ENCODE assay signal across 24 mouse cellular contexts in genomic region chr1:192869761-192870160, GRCm38 (mm10). TPM values are rescaled to one million over a fixed set of nuclear protein-coding genes. Genes with fewer than 3 reads are reported as not detected.
DNase-seq lines count a peak whose midpoint lies in the region; ATAC-seq and TF ChIP-seq lines count a peak whose summit lies in the region.
"Had no signal": no experiment of that assay in that cellular context is flagged by ENCODE, and none has a peak within 500 bp of the region (broad histone marks: within the 10 kb centered on the region; RNA-seq: fewer than 3 reads in every experiment).

No protein-coding gene starts in this region.

- no peaks in the 10 kb centered on the region for H3K4me1 ChIP-seq in heart, postnatal 0 days (ENCODE audit: control insufficient read depth, insufficient read depth)
- H3K4me1 ChIP-seq in liver, embryonic 14.5 days (replicated peaks; ENCODE audit: control insufficient read depth in 2 of 2, insufficient read depth in 2 of 2, low read length in 1 of 2), result no peaks in the 10 kb centered on the region
- no peaks in the 10 kb centered on the region for H3K4me1 ChIP-seq in liver, embryonic 12.5 days
- H3K4me1 ChIP-seq: limb, embryonic 15.5 days had no signal

- 78% methylated on average over 1 of the region's 1 CpGs for WGBS in heart, postnatal 0 days
- 53% methylated on average over 1 of the region's 1 CpGs for WGBS in liver, embryonic 14.5 days (ENCODE audit: insufficient replicate concordance)
- 59% methylated on average over 1 of the region's 1 CpGs for WGBS in liver, embryonic 12.5 days (ENCODE audit: insufficient replicate concordance)

- H3K79me2 ChIP-seq in C2C12 (ENCODE audit: control insufficient read depth, insufficient read depth), result no peaks in the 10 kb centered on the region

- ATAC-seq in heart, postnatal 0 days (ENCODE audit: insufficient read depth, low read depth), result no peak
- ATAC-seq in liver, embryonic 14.5 days (ENCODE audit: insufficient read depth), result no peak
- ATAC-seq in liver, embryonic 12.5 days, result no peak
- ATAC-seq in Patski, result no peak
- no peak for ATAC-seq in monocyte, adult 5-6 weeks (replicated peaks; ENCODE audit: insufficient number of reproducible peaks, low FRiP score, low TSS enrichment, poor library complexity, severe bottlenecking)
- ATAC-seq: forebrain, embryonic 13.5 days; midbrain, embryonic 15.5 days had no signal

- POLR2A ChIA-PET in Patski (lab: Charles Lee), result no interaction called here

- TF ChIP-seq EP300 in heart, postnatal 0 days (IDR thresholded peaks at IDR 0.05; ENCODE audit: low read depth), result no peak
- no peak for TF ChIP-seq EP300 in liver, embryonic 14.5 days (IDR thresholded peaks at IDR 0.05; ENCODE audit: low read depth)

- no peaks in the 10 kb centered on the region for H3K27me3 ChIP-seq in heart, postnatal 0 days (ENCODE audit: control insufficient read depth, insufficient read depth, low read length)
- H3K27me3 ChIP-seq in liver, embryonic 14.5 days (ENCODE audit: control insufficient read depth, insufficient read depth, low read length), result no peaks in the 10 kb centered on the region
- peaks cover 5% of the 10 kb centered on the region; the same call in 1 of the 2 replicates for H3K27me3 ChIP-seq in liver, embryonic 12.5 days (replicated peaks)
- no peaks in the 10 kb centered on the region for H3K27me3 ChIP-seq in C2C12 (ENCODE audit: control insufficient read depth, insufficient read depth, insufficient read length)
- no peaks in the 10 kb centered on the region for H3K27me3 ChIP-seq in Patski
- H3K27me3 ChIP-seq: CH12.LX; forebrain, embryonic 13.5 days; limb, embryonic 15.5 days; midbrain, embryonic 15.5 days had no signal

- in situ Hi-C loops in Patski (cut with MboI; ENCODE audit: low pct_unique_long_range_greater_than_20kb), result no loop called here

- 0 out of 2 replicates have a peak, but pooled peaks have one; percentile 5 for TF ChIP-seq CTCF in heart, postnatal 0 days (IDR thresholded peaks at IDR 0.05; ENCODE audit: low read depth)
- 0 out of 2 replicates have a peak, but pooled peaks have one; percentile 22 for TF ChIP-seq CTCF in liver, embryonic 14.5 days (IDR thresholded peaks at IDR 0.05; ENCODE audit: low read depth)
- TF ChIP-seq CTCF in C2C12 (IDR thresholded peaks at IDR 0.05; ENCODE audit: control insufficient read depth, insufficient read depth, insufficient read length) (no peak), Patski (IDR thresholded peaks at IDR 0.05) (peak; percentile 37)

- CTCF ChIA-PET in Patski (lab: Charles Lee), result interaction anchor here (1.4 kb wide), 1 partner anchor 9 kb away, joined by 4 read pairs; no protein-coding TSS in a partner anchor

- H3K27ac ChIP-seq in heart, postnatal 0 days (ENCODE audit: low read depth), result no peak overlapping the region
- no peak overlapping the region for H3K27ac ChIP-seq in liver, embryonic 14.5 days
- H3K27ac ChIP-seq in liver, embryonic 12.5 days, result no peak overlapping the region
- H3K27ac ChIP-seq: forebrain, embryonic 13.5 days; heart, embryonic 13.5 days; hindbrain, embryonic 14.5 days; limb, embryonic 15.5 days; midbrain, embryonic 15.5 days had no signal

- H3ac ChIP-seq in C2C12 (ENCODE audit: control insufficient read depth, insufficient read length, low read depth), result no peak overlapping the region

- no peak overlapping the region for H3K4me2 ChIP-seq in heart, postnatal 0 days (ENCODE audit: low read depth, low read length)
- no peak overlapping the region for H3K4me2 ChIP-seq in liver, embryonic 14.5 days (ENCODE audit: low read depth)
- no peak overlapping the region for H3K4me2 ChIP-seq in liver, embryonic 12.5 days
- H3K4me2 ChIP-seq: forebrain, embryonic 13.5 days; heart, embryonic 13.5 days; hindbrain, embryonic 14.5 days; limb, embryonic 15.5 days; midbrain, embryonic 15.5 days had no signal

- intact Hi-C loops in heart, postnatal 10 days (cut with DNase I), result no loop called here

- no peaks in the 10 kb centered on the region for H3K36me3 ChIP-seq in heart, postnatal 0 days (replicated peaks; ENCODE audit: control insufficient read depth, insufficient read depth, low read length)
- H3K36me3 ChIP-seq in liver, embryonic 14.5 days (replicated peaks; ENCODE audit: control insufficient read depth, insufficient read depth, low read depth), result no peaks in the 10 kb centered on the region
- H3K36me3 ChIP-seq in liver, embryonic 12.5 days, result no peaks in the 10 kb centered on the region
- H3K36me3 ChIP-seq in C2C12 (ENCODE audit: control insufficient read depth, insufficient read depth), result no peaks in the 10 kb centered on the region
- H3K36me3 ChIP-seq: heart, embryonic 13.5 days; limb, embryonic 15.5 days; midbrain, embryonic 15.5 days had no signal

- no peak overlapping the region for H3K4me3 ChIP-seq in heart, postnatal 0 days (ENCODE audit: low read depth, low read length)
- no peak overlapping the region for H3K4me3 ChIP-seq in liver, embryonic 14.5 days (ENCODE audit: insufficient read depth in 1 of 2, low read depth in 2 of 2, low read length in 2 of 2)
- no peak overlapping the region for H3K4me3 ChIP-seq in liver, embryonic 12.5 days
- no peak overlapping the region for H3K4me3 ChIP-seq in C2C12 (ENCODE audit: insufficient read depth, poor library complexity, severe bottlenecking)
- H3K4me3 ChIP-seq: forebrain, embryonic 13.5 days; heart, embryonic 13.5 days; limb, embryonic 15.5 days; midbrain, embryonic 15.5 days had no signal

- no peaks in the 10 kb centered on the region for H3K79me3 ChIP-seq in C2C12 (ENCODE audit: low read depth)

- DNase-seq in heart, postnatal 0 days (ENCODE audit: low spot score), result no peak
- no peak for DNase-seq in heart, postnatal 10 days
- DNase-seq in liver, embryonic 14.5 days (ENCODE audit: low read depth in 3 of 3, low spot score in 3 of 3), result no peak
- no peak for DNase-seq in Patski (ENCODE audit: low read depth, low spot score)
- no peak for DNase-seq in adrenal gland, postnatal 14 days
- DNase-seq: adrenal gland, adult 2 months; cerebellum, adult 8-10 months; heart, postnatal 36 days; kidney, adult 9 months; kidney, postnatal 36 days; left cerebral cortex, postnatal 4 days; lung, adult 18-20 months; lung, postnatal 4 days; thymus, adult 2 months had no signal

- no peak overlapping the region for H3K9ac ChIP-seq in heart, postnatal 0 days (replicated peaks; ENCODE audit: low read depth, low read length)
- H3K9ac ChIP-seq in liver, embryonic 14.5 days (replicated peaks), result no peak overlapping the region
- no peak overlapping the region for H3K9ac ChIP-seq in liver, embryonic 12.5 days
- H3K9ac ChIP-seq: forebrain, embryonic 13.5 days; heart, embryonic 13.5 days; hindbrain, embryonic 14.5 days; limb, embryonic 15.5 days; midbrain, embryonic 15.5 days had no signal

- H3K9me3 ChIP-seq in heart, postnatal 0 days (replicated peaks; ENCODE audit: control insufficient read depth, low read length), result no peaks in the 10 kb centered on the region
- no peaks in the 10 kb centered on the region for H3K9me3 ChIP-seq in liver, embryonic 14.5 days (ENCODE audit: control insufficient read depth, low read length)
- H3K9me3 ChIP-seq in liver, embryonic 12.5 days (replicated peaks), result no peaks in the 10 kb centered on the region
- H3K9me3 ChIP-seq: forebrain, embryonic 13.5 days; heart, embryonic 13.5 days; limb, embryonic 15.5 days; midbrain, embryonic 15.5 days had no signal

TF ChIP-seq in C2C12, 6 proteins besides CTCF, POLR2A, EP300 and RAD21:
- TF ChIP-seq MYOD1 (IDR thresholded peaks at IDR 0.05; ENCODE audit: control insufficient read depth, insufficient read length, low read depth) (peak; percentile 62), MYOG (IDR thresholded peaks at IDR 0.05; ENCODE audit: control insufficient read depth, extremely low read depth, insufficient read length) (no peak), MAX (IDR thresholded peaks at IDR 0.05) (no peak), USF1 (IDR thresholded peaks at IDR 0.05; ENCODE audit: low read depth) (no peak)

RNA-seq across cellular contexts. Expression of gene Sertad4, which starts 14.2 kb away (rescaled TPM):
- total RNA-seq in heart, postnatal 0 days (2014; rRNA removed; ENCODE audit: low replicate concordance), result 2.3 and 4.0 TPM in 2 replicates
- polyA plus RNA-seq in heart, postnatal 0 days (2015; fragmentation: Nextera tagmentation; extraction: Ambion mirVana), result 5.0 and 5.5 TPM in 2 replicates
- total RNA-seq in heart, postnatal 10 days (2021), result 10 to 100 TPM; 11.5 to 13.2 TPM
- 0.35 and 0.37 TPM in 2 replicates for polyA plus RNA-seq in liver, embryonic 14.5 days (2012; rRNA removed)
- polyA plus RNA-seq in liver, embryonic 14.5 days (2014; fragmentation: Nextera tagmentation; extraction: Ambion mirVana), result 0.19 and 0.34 TPM in 2 replicates
- polyA plus RNA-seq in liver, embryonic 12.5 days (2016; fragmentation: Nextera tagmentation; extraction: Ambion mirVana), result 1.8 and 3.6 TPM in 2 replicates
- polyA plus RNA-seq in C2C12 (2012; fragmentation: generic; extraction: Trizol) (18.9 TPM), Patski (2021) (16.1 TPM)
- 5.9 and 6.6 TPM in 2 replicates for total RNA-seq in adrenal gland, postnatal 14 days (2021)
- total RNA-seq in monocyte, adult 5-6 weeks (2017), result not detected in 3 replicates
- total RNA-seq: CH12.LX; neutrophil, adult 5-6 weeks had no signal
